Mouse (Mus musculus) layer of hippocampus, postnatal 36 days (tissue): ENCODE measurements around the gene Dthd1. TPM values are rescaled to one million over a fixed set of nuclear protein-coding genes. Genes with fewer than 3 reads are reported as not detected.

Experiments used
- DNase-seq, 2 experiments: peaks; one replicate each; pipeline ENCODE4 v3.0.0; 2022
- total RNA-seq, 2 experiments: library from RNA; stranded (reverse); gene quantifications; 2 replicates each; pipeline ENCODE4 v1.2.3; 2021

The Dthd1 gene
- total RNA-seq, 2 experiments from 2014 or later: not detected

- DNase-seq: no peak
Observed at GRCm38 (mm10) chr5:62864348-62864747, 50.7 kb downstream of the Dthd1 start.

GRCm38 (mm10) chr5:62867003-62867402, 53.4 kb downstream of the Dthd1 start:
- no peak for DNase-seq

GRCm38 (mm10) chr5:62879530-62879929, 65.9 kb downstream of the Dthd1 start:
- no peak for DNase-seq

DNA sequence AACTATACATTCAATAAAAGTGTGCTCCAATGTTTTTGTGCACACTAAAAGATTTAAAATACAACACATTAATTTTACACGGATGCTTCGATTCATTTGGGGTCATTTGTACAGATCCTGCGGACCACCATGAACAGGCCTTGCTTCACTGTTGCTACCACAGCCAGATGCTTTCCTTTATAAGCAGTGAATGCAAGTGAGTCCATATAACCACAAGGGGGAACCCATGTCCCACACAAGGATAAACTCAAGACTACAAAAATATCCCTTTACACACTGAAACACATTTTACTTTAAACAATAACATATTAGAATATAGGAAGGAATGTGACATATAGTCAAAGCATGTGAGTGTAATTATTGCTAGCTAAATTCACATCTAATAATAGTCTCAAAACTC, 81.7 kb downstream of the Dthd1 start:
- DNase-seq: peak in 1 of 2 experiments; percentile 7

DNA sequence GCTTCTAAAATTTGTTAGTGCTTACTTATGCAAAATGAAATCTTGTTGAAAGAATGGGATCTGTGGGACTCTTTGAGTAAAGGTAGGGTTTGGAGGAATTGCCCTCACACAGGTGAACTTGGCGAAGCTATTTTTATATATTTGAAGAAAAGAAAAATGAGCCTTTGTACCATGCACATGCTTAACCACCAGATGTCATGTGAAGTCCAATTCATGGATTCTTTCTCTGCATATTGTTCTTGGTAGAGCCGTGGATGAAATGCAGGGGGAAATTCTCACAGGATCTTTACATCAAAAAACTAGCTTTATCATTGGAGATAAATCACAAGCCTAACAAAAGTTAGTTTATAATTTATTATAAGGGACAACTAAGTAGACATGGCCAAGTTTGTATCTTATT, 93.3 kb downstream of the Dthd1 start:
- no peak for DNase-seq

GRCm38 (mm10) chr5:62909074-62909473, 95.5 kb downstream of the Dthd1 start:
- DNase-seq: no peak

DNA sequence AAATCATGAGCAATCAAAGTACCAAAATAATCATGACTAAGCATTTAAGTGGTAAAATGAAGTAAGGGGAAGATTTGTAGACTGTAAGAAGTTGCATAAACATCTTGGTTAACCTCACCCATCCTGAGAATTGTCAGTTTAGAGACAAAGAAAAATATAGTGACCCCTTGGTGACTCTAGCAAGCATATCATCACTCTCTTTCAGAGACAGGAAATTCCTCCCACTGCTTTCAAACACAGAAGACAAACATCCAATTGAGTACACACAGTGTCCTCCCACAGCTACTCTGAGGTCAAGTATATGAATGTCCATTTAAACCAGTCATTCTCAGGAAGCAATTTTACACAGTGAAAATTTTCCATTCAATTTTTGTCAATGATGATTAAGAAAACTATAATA, 111.0 kb downstream of the Dthd1 start:
- no peak for DNase-seq

Other genes starting within 250 kb of the Dthd1 start
- gene Arap2, start 47.7 kb upstream of the Dthd1 start, total RNA-seq: 10 to 100 TPM; 46.8 to 48.0 TPM